Mouse (Mus musculus) MEL (cell line): ENCODE measurements around the gene Syn3. TPM values are rescaled to one million over a fixed set of nuclear protein-coding genes. Genes with fewer than 3 reads are reported as not detected.

Experiments
- DNase-seq: peaks from one replicate; pipeline ENCODE4 v3.0.0; 2011; ENCODE audit warnings: low read depth, low spot score
- H3K27ac ChIP-seq: 2 replicates; pipeline ENCODE4 v1.5.1; 2012; ENCODE audit warnings: low read depth, mild to moderate bottlenecking, control low read depth, low read length, moderate library complexity; ENCODE audit not compliant: control insufficient read depth
- H3K27me3 ChIP-seq, 2 experiments: fragments of 150-350 bp in 1 of 2; sonication (generic) in 1 of 2; 2 replicates each; pipeline ENCODE4 v1.6.1; 2012; ENCODE audit warnings: low read length in 2 of 2, mild to moderate bottlenecking in 2 of 2, improper control_type of control experiment in 1 of 2, moderate library complexity in 1 of 2; ENCODE audit not compliant: insufficient read depth in 2 of 2, control insufficient read depth in 1 of 2
- H3K36me3 ChIP-seq, 2 experiments: 2 replicates each; pipeline ENCODE4 v1.6.1; 2012 to 2014; ENCODE audit warnings: low read length in 2 of 2, improper control_type of control experiment in 1 of 2, inconsistent platforms in 1 of 2, mild to moderate bottlenecking in 1 of 2; ENCODE audit not compliant: insufficient read depth in 2 of 2, control insufficient read depth in 1 of 2
- H3K4me1 ChIP-seq, 2 experiments: fragments of 150-350 bp in 1 of 2; sonication (generic) in 1 of 2; 2 replicates each; pipeline ENCODE4 v1.6.1; 2012; ENCODE audit warnings: low read length in 2 of 2, improper control_type of control experiment in 1 of 2, mild to moderate bottlenecking in 1 of 2; ENCODE audit not compliant: insufficient read depth in 2 of 2, control insufficient read depth in 1 of 2
- H3K4me3 ChIP-seq, 2 experiments: fragments of 150-350 bp in 1 of 2; sonication (generic) in 1 of 2; 2 replicates each; pipeline ENCODE4 v1.5.1; 2012; ENCODE audit warnings: low read depth in 2 of 2, low read length in 2 of 2, mild to moderate bottlenecking in 2 of 2, moderate library complexity in 2 of 2, control low read depth in 1 of 2, improper control_type of control experiment in 1 of 2; ENCODE audit not compliant: control insufficient read depth in 1 of 2, insufficient read depth in 1 of 2
- H3K79me2 ChIP-seq: 2 replicates; pipeline ENCODE4 v1.6.1; 2012; ENCODE audit warnings: mild to moderate bottlenecking, low read length, moderate library complexity; ENCODE audit not compliant: control insufficient read depth, poor library complexity, insufficient read depth
- H3K9ac ChIP-seq: 2 replicates; pipeline ENCODE4 v1.6.1; 2012; ENCODE audit warnings: low read depth, mild to moderate bottlenecking, control low read depth, low read length, moderate library complexity; ENCODE audit not compliant: control insufficient read depth, poor library complexity, severe bottlenecking
- H3K9me3 ChIP-seq: fragments of 150-350 bp; sonication (generic); replicated peaks from 2 replicates; pipeline ENCODE4 v1.6.1; 2012; ENCODE audit warnings: mild to moderate bottlenecking, low read length, improper control_type of control experiment, moderate library complexity; ENCODE audit not compliant: insufficient read depth
- BHLHE40 ChIP-seq: IDR thresholded peaks from 2 replicates; pipeline ENCODE4 v1.6.1; 2012; ENCODE audit warnings: low read depth, mild to moderate bottlenecking, inconsistent platforms, low read length, improper control_type of control experiment, borderline replicate concordance
- CHD1 ChIP-seq: IDR thresholded peaks from 2 replicates; pipeline ENCODE4 v1.6.1; 2012; ENCODE audit warnings: low read depth, mild to moderate bottlenecking, inconsistent platforms, low read length, improper control_type of control experiment
- CHD2 ChIP-seq: IDR thresholded peaks from 2 replicates; pipeline ENCODE4 v1.6.1; 2011; ENCODE audit warnings: low read length, improper control_type of control experiment
- CTCF ChIP-seq, 3 experiments: IDR thresholded peaks in 2 of 3; conservative IDR thresholded peaks in 1 of 3; 2 replicates each; pipeline ENCODE4 v1.5.1; 2011 to 2012; ENCODE audit warnings: low read length in 3 of 3, low read depth in 2 of 3, mild to moderate bottlenecking in 2 of 3, improper control_type of control experiment in 1 of 3, inconsistent platforms in 1 of 3, mixed read lengths in 1 of 3, moderate library complexity in 1 of 3; ENCODE audit not compliant: control insufficient read depth in 1 of 3, insufficient read depth in 1 of 3, poor library complexity in 1 of 3, severe bottlenecking in 1 of 3
- E2F4 ChIP-seq: IDR thresholded peaks from 2 replicates; pipeline ENCODE4 v1.6.1; 2011; ENCODE audit warnings: low read depth, low read length, improper control_type of control experiment, borderline replicate concordance
- ELF1 ChIP-seq: IDR thresholded peaks from 2 replicates; pipeline ENCODE4 v1.6.1; 2014; ENCODE audit warnings: low read depth, mild to moderate bottlenecking, inconsistent platforms, low read length, improper control_type of control experiment, moderate library complexity
- GABPA ChIP-seq: IDR thresholded peaks from 2 replicates; pipeline ENCODE4 v1.6.1; 2012; ENCODE audit warnings: low read depth, mild to moderate bottlenecking, inconsistent platforms, low read length, improper control_type of control experiment, moderate library complexity
- GATA1 ChIP-seq: IDR thresholded peaks from 2 replicates; pipeline ENCODE4 v1.6.1; 2011; ENCODE audit warnings: low read depth, low read length, improper control_type of control experiment
- HCFC1 ChIP-seq: IDR thresholded peaks from 2 replicates; pipeline ENCODE4 v1.6.1; 2012; ENCODE audit warnings: low read depth, mild to moderate bottlenecking, inconsistent platforms, low read length, improper control_type of control experiment, moderate library complexity
- JUND ChIP-seq: IDR thresholded peaks from 2 replicates; pipeline ENCODE4 v1.6.1; 2011; ENCODE audit warnings: low read depth, mild to moderate bottlenecking, improper control_type of control experiment, low read length
- KAT2A ChIP-seq: conservative IDR thresholded peaks from 2 replicates; pipeline ENCODE4 v1.6.1; 2012; ENCODE audit warnings: low read depth, low read length, improper control_type of control experiment, inconsistent platforms
- MEF2A ChIP-seq: IDR thresholded peaks from 2 replicates; pipeline ENCODE4 v1.6.1; 2014; ENCODE audit warnings: low read depth, mild to moderate bottlenecking, inconsistent platforms, low read length, improper control_type of control experiment; ENCODE audit not compliant: poor library complexity, insufficient replicate concordance, severe bottlenecking; ENCODE audit errors: extremely low read depth
- MYC ChIP-seq: IDR thresholded peaks from 2 replicates; pipeline ENCODE4 v1.6.1; 2011; ENCODE audit warnings: low read depth, mild to moderate bottlenecking, low read length, improper control_type of control experiment, moderate library complexity
- NELFE ChIP-seq: IDR thresholded peaks from 2 replicates; pipeline ENCODE4 v1.6.1; 2011; ENCODE audit warnings: low read depth, low read length, improper control_type of control experiment
- POLR2AphosphoS5 ChIP-seq: IDR thresholded peaks from 2 replicates; pipeline ENCODE4 v1.6.1; 2012; ENCODE audit warnings: low read depth, borderline replicate concordance, mild to moderate bottlenecking, inconsistent platforms, low read length, moderate library complexity, mixed read lengths
- RCOR1 ChIP-seq: IDR thresholded peaks from 2 replicates; pipeline ENCODE4 v1.6.1; 2012; ENCODE audit warnings: low read depth, mild to moderate bottlenecking, inconsistent platforms, low read length, improper control_type of control experiment
- SIN3A ChIP-seq: IDR thresholded peaks from 2 replicates; pipeline ENCODE4 v1.6.1; 2012; ENCODE audit warnings: low read length, improper control_type of control experiment, inconsistent platforms
- SMC3 ChIP-seq: IDR thresholded peaks from 2 replicates; pipeline ENCODE4 v1.6.1; 2011; ENCODE audit warnings: low read depth, low read length, improper control_type of control experiment
- TAL1 ChIP-seq: IDR thresholded peaks from 2 replicates; pipeline ENCODE4 v1.6.1; 2012; ENCODE audit warnings: mild to moderate bottlenecking, inconsistent platforms, low read length, moderate library complexity, mixed read lengths
- UBTF ChIP-seq: IDR thresholded peaks from 2 replicates; pipeline ENCODE4 v1.6.1; 2012; ENCODE audit warnings: low read depth, mild to moderate bottlenecking, inconsistent platforms, low read length, improper control_type of control experiment, moderate library complexity, borderline replicate concordance; ENCODE audit not compliant: insufficient read depth
- USF1 ChIP-seq: IDR thresholded peaks from 2 replicates; pipeline ENCODE4 v1.6.1; 2014; ENCODE audit warnings: low read depth, mild to moderate bottlenecking, inconsistent platforms, low read length, improper control_type of control experiment, moderate library complexity
- ZC3H11A ChIP-seq: IDR thresholded peaks from 2 replicates; pipeline ENCODE4 v1.6.1; 2012; ENCODE audit warnings: low read depth, mild to moderate bottlenecking, inconsistent platforms, low read length, improper control_type of control experiment
- ZNF384 ChIP-seq: IDR thresholded peaks from 2 replicates; pipeline ENCODE4 v1.6.1; 2012; ENCODE audit warnings: low read depth, mild to moderate bottlenecking, inconsistent platforms, low read length, improper control_type of control experiment
- polyA plus RNA-seq, 2 experiments: library from polyadenylated mRNA; stranded (reverse) in 1 of 2; unstranded in 1 of 2; fragments of >175 nt in 1 of 2; fragments of >200 nt in 1 of 2; gene quantifications; 2 replicates each; pipeline versions ENCODE4 v1.2.1 to v1.2.4; 2012; ENCODE audit warnings: low replicate concordance in 2 of 2, low read depth in 1 of 2; ENCODE audit not compliant: insufficient read length in 2 of 2, insufficient read depth in 1 of 2, missing spikeins in 1 of 2
- total RNA-seq: library from RNA; depleted of rRNA; stranded (reverse); fragments of 300-350 nt; gene quantifications from 2 replicates; pipeline ENCODE4 v1.2.3, GENCODE M21; 2012

The Syn3 gene
- total and polyA plus RNA-seq, 3 experiments = 0.06 TPM; not detected in 2

GRCm38 (mm10) chr10:86018813-86019212 is 479.9 kb downstream of the Syn3 start:
- Histone ChIP-seq H3K4me3 (no peak overlapping the region), H3K4me1 (peaks cover 3 to 9% of the 10 kb centered on the region in 2 experiments; a peak in 2 of 4 replicates), H3K9ac (no peak overlapping the region), H3K27ac (no peak overlapping the region), H3K36me3 (peaks cover 0 to 13% of the 10 kb centered on the region in 2 experiments; a peak in 2 of 4 replicates), H3K27me3 (peaks cover 0 to 5% of the 10 kb centered on the region in 2 experiments; a peak in 3 of 4 replicates), H3K79me2 (peaks cover 17% of the 10 kb centered on the region), H3K9me3 (no peaks in the 10 kb centered on the region)
- DNase-seq = no peak
- no peak for TF ChIP-seq RCOR1
- no peak for TF ChIP-seq GABPA
- TF ChIP-seq MEF2A = no peak
- no peak for TF ChIP-seq E2F4
- TF ChIP-seq SMC3 = no peak
- no peak for TF ChIP-seq HCFC1
- TF ChIP-seq POLR2AphosphoS5 = no peak
- no peak for TF ChIP-seq SIN3A
- no peak for TF ChIP-seq BHLHE40
- no peak for TF ChIP-seq USF1
- TF ChIP-seq TAL1 = no peak
- TF ChIP-seq CTCF (IDR thresholded peaks at IDR 0.05 in 2 of 3, conservative IDR thresholded peaks at IDR 0.05 in 1 of 3; ENCODE audit: control insufficient read depth in 1 of 3, insufficient read depth in 1 of 3, low read depth in 2 of 3, low read length in 3 of 3, poor library complexity in 1 of 3, severe bottlenecking in 1 of 3) = no peak
- TF ChIP-seq KAT2A = no peak
- no peak for TF ChIP-seq GATA1

- Histone ChIP-seq H3K27ac (no peak overlapping the region), H3K36me3 (peaks cover 0 to 5% of the 10 kb centered on the region in 2 experiments; a peak in 2 of 4 replicates), H3K9me3 (no peaks in the 10 kb centered on the region), H3K27me3 (peaks cover 0 to 6% of the 10 kb centered on the region in 2 experiments), H3K4me3 (no peak overlapping the region), H3K79me2 (peaks cover 9% of the 10 kb centered on the region), H3K9ac (no peak overlapping the region), H3K4me1 (peaks cover 0 to under 1% of the 10 kb centered on the region in 2 experiments; a peak in 1 of 4 replicates)
- TF ChIP-seq CHD1 (no peak), NELFE (no peak), ELF1 (no peak), UBTF (no peak), USF1 (no peak), ZNF384 (no peak), MYC (no peak), SMC3 (no peak), ZC3H11A (no peak), HCFC1 (no peak), CHD2 (no peak), KAT2A (no peak), JUND (no peak), RCOR1 (no peak)
- no peak for DNase-seq
Measured at GRCm38 (mm10) chr10:86017781-86018180, 480.9 kb downstream of the Syn3 start.
